Mouse (Mus musculus) lung, embryonic 14.5 days (tissue): ENCODE results near the gene Cerk. TPM values are rescaled to one million over a fixed set of nuclear protein-coding genes. Genes with fewer than 3 reads are reported as not detected.
A peak's percentile ranks its signal among the peaks of the same experiment; 100 is the strongest.
"Not testable (repeated sequence)": the region's sequence is repeated elsewhere in the genome, so short reads cannot be mapped to it uniquely, and the experiment has no call there.

Experiments
- ATAC-seq: fragments of 200-750 bp; cut with Nextera tagmentation; 2 replicates; pipeline ENCODE4 v1.8.0; 2017; ENCODE audit warnings: mild to moderate bottlenecking, moderate TSS enrichment, moderate library complexity; ENCODE audit not compliant: insufficient read depth
- DNase-seq: peaks from one replicate; pipeline ENCODE4 v3.0.0-alpha.2; 2015
- H3K27ac ChIP-seq: fragments of 300-500 bp; sonication (generic); 2 replicates; pipeline ENCODE4 v1.5.1; 2014; ENCODE audit warnings: low read depth, mild to moderate bottlenecking, moderate library complexity
- H3K27me3 ChIP-seq: fragments of 300-500 bp; sonication (generic); 2 replicates; pipeline ENCODE4 v1.6.1; 2014; ENCODE audit warnings: low read length, control low read depth; ENCODE audit not compliant: insufficient read depth
- H3K36me3 ChIP-seq: fragments of 300-500 bp; sonication (generic); 2 replicates; pipeline ENCODE4 v1.6.1; 2014; ENCODE audit warnings: control low read depth; ENCODE audit not compliant: insufficient read depth
- H3K4me1 ChIP-seq: fragments of 300-500 bp; sonication (generic); 2 replicates; pipeline ENCODE4 v1.6.1; 2014; ENCODE audit warnings: antibody characterized with exemption, control low read depth; ENCODE audit not compliant: insufficient read depth
- H3K4me2 ChIP-seq: fragments of 300-500 bp; sonication (generic); 2 replicates; pipeline ENCODE4 v1.6.1; 2014; ENCODE audit warnings: mild to moderate bottlenecking
- H3K4me3 ChIP-seq: fragments of 300-500 bp; sonication (generic); 2 replicates; pipeline ENCODE4 v1.5.1; 2014; ENCODE audit warnings: low read depth, low read length
- H3K9ac ChIP-seq: fragments of 300-500 bp; sonication (generic); 2 replicates; pipeline ENCODE4 v1.6.1; 2014
- H3K9me3 ChIP-seq: fragments of 300-500 bp; sonication (generic); 2 replicates; pipeline ENCODE4 v1.6.1; 2016; ENCODE audit warnings: low read depth, low read length, control low read depth
- CTCF ChIP-seq: IDR thresholded peaks from 2 replicates; pipeline ENCODE4 v1.5.1; 2016; ENCODE audit warnings: antibody characterized with exemption, low read depth
- WGBS: fragments of 180-500 bp; shearing (Covaris S2); extraction: QIAGEN DNeasy Blood & Tissue Kit; methylation state at CpG from one replicate; pipeline ENCODE4 v1.1.7; 2014; 5-methylcytosine and 5-hydroxymethylcytosine counted together
- polyA plus RNA-seq: library from polyadenylated mRNA; unstranded; fragments of >200 nt; fragmentation: Nextera tagmentation; extraction: Ambion mirVana; gene quantifications from 2 replicates; pipeline ENCODE4 v1.2.1, GENCODE M21; 2014

Gene Cerk
- polyA plus RNA-seq, 1 experiment from 2014 or later, result 34.2 TPM

GRCm38 (mm10) chr15:86229088-86229487 lies 43.1 kb upstream of the Cerk start:
- TF ChIP-seq CTCF, result no peak
- 74% methylated on average over 8 of the region's 8 CpGs for WGBS
- no peak overlapping the region for H3K9ac ChIP-seq
- no peaks in the 10 kb centered on the region for H3K4me1 ChIP-seq
- no peak overlapping the region for H3K4me3 ChIP-seq
- no peak overlapping the region for H3K4me2 ChIP-seq
- DNase-seq, result peak; percentile 13
- no peak overlapping the region for H3K27ac ChIP-seq
- H3K27me3 ChIP-seq, result no peaks in the 10 kb centered on the region
- no peak for ATAC-seq
- no peaks in the 10 kb centered on the region for H3K9me3 ChIP-seq
- no peaks in the 10 kb centered on the region for H3K36me3 ChIP-seq

- Histone ChIP-seq H3K4me1 (no peaks in the 10 kb centered on the region), H3K27ac (no peak overlapping the region), H3K9me3 (no peaks in the 10 kb centered on the region), H3K27me3 (no peaks in the 10 kb centered on the region), H3K9ac (no peak overlapping the region), H3K4me2 (no peak overlapping the region), H3K36me3 (no peaks in the 10 kb centered on the region), H3K4me3 (no peak overlapping the region)
- 39% methylated on average over 3 of the region's 3 CpGs for WGBS
- peak; percentile 52; the same call in 1 of the 2 replicates for ATAC-seq
- TF ChIP-seq CTCF, result peak; percentile 75
- peak; percentile 72 for DNase-seq
These were observed 42.2 kb upstream of the Cerk start for GRCm38 (mm10) chr15:86228186-86228585.

- Histone ChIP-seq H3K9ac (no peak overlapping the region), H3K27ac (no peak overlapping the region), H3K9me3 (no peaks in the 10 kb centered on the region), H3K4me3 (no peak overlapping the region), H3K4me2 (no peak overlapping the region), H3K4me1 (no peaks in the 10 kb centered on the region), H3K27me3 (no peaks in the 10 kb centered on the region), H3K36me3 (no peaks in the 10 kb centered on the region)
- TF ChIP-seq CTCF, result no peak
- DNase-seq (no peak), ATAC-seq (no peak)
- 75% methylated on average over 2 of the region's 2 CpGs for WGBS
These were observed 41.0 kb upstream of the Cerk start for GRCm38 (mm10) chr15:86226968-86227367.

- Histone ChIP-seq H3K27ac (no peak overlapping the region), H3K4me1 (no peaks in the 10 kb centered on the region), H3K9ac (no peak overlapping the region), H3K27me3 (no peaks in the 10 kb centered on the region), H3K36me3 (no peaks in the 10 kb centered on the region), H3K4me2 (no peak overlapping the region), H3K9me3 (no peaks in the 10 kb centered on the region), H3K4me3 (no peak overlapping the region)
- WGBS, result 89% methylated on average over 5 of the region's 5 CpGs
- TF ChIP-seq CTCF, result no peak
- ATAC-seq, result no peak
- DNase-seq, result no peak
These were observed 40.3 kb upstream of the Cerk start for GRCm38 (mm10) chr15:86226221-86226620.

GRCm38 (mm10) chr15:86224972-86225551 lies 39.1 kb upstream of the Cerk start:
- Histone ChIP-seq H3K27ac (no peak overlapping the region), H3K27me3 (no peaks in the 10 kb centered on the region), H3K9ac (no peak overlapping the region), H3K4me3 (no peak overlapping the region), H3K4me2 (no peak overlapping the region), H3K36me3 (no peaks in the 10 kb centered on the region), H3K9me3 (no peaks in the 10 kb centered on the region), H3K4me1 (no peaks in the 10 kb centered on the region)
- ATAC-seq (no peak), DNase-seq (no peak)
- no peak for TF ChIP-seq CTCF
- WGBS, result 88% methylated on average over 7 of the region's 7 CpGs

- H3K4me1 ChIP-seq, H3K27ac ChIP-seq, H3K4me2 ChIP-seq, H3K27me3 ChIP-seq, H3K4me3 ChIP-seq, ATAC-seq, H3K9me3 ChIP-seq, DNase-seq, H3K36me3 ChIP-seq, H3K9ac ChIP-seq: not testable (repeated sequence)
- WGBS, result 76% methylated on average over 11 of the region's 11 CpGs
These were observed 36.0 kb upstream of the Cerk start for GRCm38 (mm10) chr15:86221901-86222300.

- Histone ChIP-seq H3K36me3 (no peaks in the 10 kb centered on the region), H3K4me2 (no peak overlapping the region), H3K27ac (no peak overlapping the region), H3K4me3 (no peak overlapping the region), H3K27me3 (no peaks in the 10 kb centered on the region), H3K4me1 (no peaks in the 10 kb centered on the region), H3K9ac (no peak overlapping the region), H3K9me3 (no peaks in the 10 kb centered on the region)
- DNase-seq, result no peak
- ATAC-seq, result no peak
- TF ChIP-seq CTCF, result no peak
- 73% methylated on average over 4 of the region's 4 CpGs for WGBS
These were observed 35.4 kb upstream of the Cerk start for GRCm38 (mm10) chr15:86221369-86221768.

- Histone ChIP-seq H3K4me2 (no peak overlapping the region), H3K27ac (no peak overlapping the region), H3K4me3 (no peak overlapping the region), H3K27me3 (no peaks in the 10 kb centered on the region), H3K4me1 (no peaks in the 10 kb centered on the region), H3K9ac (no peak overlapping the region), H3K36me3 (no peaks in the 10 kb centered on the region), H3K9me3 (no peaks in the 10 kb centered on the region)
- 74% methylated on average over 4 of the region's 4 CpGs for WGBS
- no peak for DNase-seq
- ATAC-seq, result no peak
- TF ChIP-seq CTCF, result no peak
These were observed 34.8 kb upstream of the Cerk start for GRCm38 (mm10) chr15:86220715-86221114.
